Mouse (Mus musculus): ENCODE data around the gene Dcaf11. TPM values are rescaled to one million over a fixed set of nuclear protein-coding genes. Genes with fewer than 3 reads are reported as not detected.

The Dcaf11 gene
- polyA plus RNA-seq, 1 experiment from 2014 or later = 68.0 TPM

GRCm38 (mm10) chr14:55544334-55544733, 15.5 kb upstream of the Dcaf11 start:
- H3K27ac ChIP-seq (replicated peaks; ENCODE audit: low read depth, low read length) = no peak overlapping the region
- H3K4me3 ChIP-seq (ENCODE audit: low read depth, low read length) = no peak overlapping the region
- H3K4me2 ChIP-seq (ENCODE audit: low read depth, severe bottlenecking) = no peak overlapping the region
- no peak overlapping the region for H3K9ac ChIP-seq (ENCODE audit: low read length)
- DNase-seq (ENCODE audit: low spot score) (no peak), ATAC-seq (ENCODE audit: insufficient number of reproducible peaks, low FRiP score, low TSS enrichment, low read depth) (no peak)
- H3K36me3 ChIP-seq (ENCODE audit: control insufficient read depth, insufficient read depth, low read length) = peaks cover 11% of the 10 kb centered on the region; the same call in 1 of the 2 replicates
- H3K27me3 ChIP-seq (ENCODE audit: control insufficient read depth, insufficient read depth, low read length) = no peaks in the 10 kb centered on the region
- peaks cover 8% of the 10 kb centered on the region for H3K4me1 ChIP-seq (ENCODE audit: control insufficient read depth, insufficient read depth, low read length)
- H3K9me3 ChIP-seq (ENCODE audit: control insufficient read depth, low read length) = no peaks in the 10 kb centered on the region
- WGBS = 92% methylated on average over 9 of the region's 9 CpGs

GRCm38 (mm10) chr14:55550191-55550590, 9.6 kb upstream of the Dcaf11 start:
- ATAC-seq (ENCODE audit: insufficient number of reproducible peaks, low FRiP score, low TSS enrichment, low read depth) = no peak
- no peaks in the 10 kb centered on the region for H3K4me1 ChIP-seq (ENCODE audit: control insufficient read depth, insufficient read depth, low read length)
- no peak overlapping the region for H3K27ac ChIP-seq (replicated peaks; ENCODE audit: low read depth, low read length)
- H3K4me2 ChIP-seq (ENCODE audit: low read depth, severe bottlenecking) = no peak overlapping the region
- no peaks in the 10 kb centered on the region for H3K27me3 ChIP-seq (ENCODE audit: control insufficient read depth, insufficient read depth, low read length)
- no peak overlapping the region for H3K4me3 ChIP-seq (ENCODE audit: low read depth, low read length)
- no peak for DNase-seq (ENCODE audit: low spot score)
- WGBS = 92% methylated on average over 6 of the region's 6 CpGs
- H3K36me3 ChIP-seq (ENCODE audit: control insufficient read depth, insufficient read depth, low read length) = peaks cover 8% of the 10 kb centered on the region; the same call in 1 of the 2 replicates
- no peaks in the 10 kb centered on the region for H3K9me3 ChIP-seq (ENCODE audit: control insufficient read depth, low read length)
- H3K9ac ChIP-seq (ENCODE audit: low read length) = no peak overlapping the region

GRCm38 (mm10) chr14:55551347-55551746, 8.5 kb upstream of the Dcaf11 start:
- H3K9me3 ChIP-seq (ENCODE audit: control insufficient read depth, low read length) = no peaks in the 10 kb centered on the region
- no peak for ATAC-seq (ENCODE audit: insufficient number of reproducible peaks, low FRiP score, low TSS enrichment, low read depth)
- H3K4me2 ChIP-seq (ENCODE audit: low read depth, severe bottlenecking) = no peak overlapping the region
- no peak overlapping the region for H3K27ac ChIP-seq (replicated peaks; ENCODE audit: low read depth, low read length)
- no peaks in the 10 kb centered on the region for H3K4me1 ChIP-seq (ENCODE audit: control insufficient read depth, insufficient read depth, low read length)
- no peak for DNase-seq (ENCODE audit: low spot score)
- no peaks in the 10 kb centered on the region for H3K27me3 ChIP-seq (ENCODE audit: control insufficient read depth, insufficient read depth, low read length)
- no peak overlapping the region for H3K4me3 ChIP-seq (ENCODE audit: low read depth, low read length)
- peaks cover 8% of the 10 kb centered on the region; the same call in 1 of the 2 replicates for H3K36me3 ChIP-seq (ENCODE audit: control insufficient read depth, insufficient read depth, low read length)
- H3K9ac ChIP-seq (ENCODE audit: low read length) = no peak overlapping the region
- WGBS = 72% methylated on average over 5 of the region's 5 CpGs

GRCm38 (mm10) chr14:55551794-55552193, 8.0 kb upstream of the Dcaf11 start:
- no peaks in the 10 kb centered on the region for H3K27me3 ChIP-seq (ENCODE audit: control insufficient read depth, insufficient read depth, low read length)
- no peak overlapping the region for H3K27ac ChIP-seq (replicated peaks; ENCODE audit: low read depth, low read length)
- DNase-seq (ENCODE audit: low spot score) (no peak), ATAC-seq (ENCODE audit: insufficient number of reproducible peaks, low FRiP score, low TSS enrichment, low read depth) (no peak)
- no peak overlapping the region for H3K9ac ChIP-seq (ENCODE audit: low read length)
- H3K4me2 ChIP-seq (ENCODE audit: low read depth, severe bottlenecking) = no peak overlapping the region
- no peaks in the 10 kb centered on the region for H3K9me3 ChIP-seq (ENCODE audit: control insufficient read depth, low read length)
- H3K36me3 ChIP-seq (ENCODE audit: control insufficient read depth, insufficient read depth, low read length) = peaks cover 8% of the 10 kb centered on the region; the same call in 1 of the 2 replicates
- H3K4me3 ChIP-seq (ENCODE audit: low read depth, low read length) = no peak overlapping the region
- WGBS = 94% methylated on average over 8 of the region's 8 CpGs
- no peaks in the 10 kb centered on the region for H3K4me1 ChIP-seq (ENCODE audit: control insufficient read depth, insufficient read depth, low read length)

GRCm38 (mm10) chr14:55554635-55555034, 5.2 kb upstream of the Dcaf11 start:
- no peak overlapping the region for H3K27ac ChIP-seq (replicated peaks; ENCODE audit: low read depth, low read length)
- H3K9ac ChIP-seq (ENCODE audit: low read length) = no peak overlapping the region
- no peak for DNase-seq (ENCODE audit: low spot score)
- H3K4me3 ChIP-seq (ENCODE audit: low read depth, low read length) = no peak overlapping the region
- H3K4me1 ChIP-seq (ENCODE audit: control insufficient read depth, insufficient read depth, low read length) = no peaks in the 10 kb centered on the region
- no peak for ATAC-seq (ENCODE audit: insufficient number of reproducible peaks, low FRiP score, low TSS enrichment, low read depth)
- H3K27me3 ChIP-seq (ENCODE audit: control insufficient read depth, insufficient read depth, low read length) = no peaks in the 10 kb centered on the region
- no peaks in the 10 kb centered on the region for H3K36me3 ChIP-seq (ENCODE audit: control insufficient read depth, insufficient read depth, low read length)
- no peak overlapping the region for H3K4me2 ChIP-seq (ENCODE audit: low read depth, severe bottlenecking)
- no peaks in the 10 kb centered on the region for H3K9me3 ChIP-seq (ENCODE audit: control insufficient read depth, low read length)

- H3K9ac ChIP-seq (ENCODE audit: low read length) = no peak overlapping the region
- no peak overlapping the region for H3K4me3 ChIP-seq (ENCODE audit: low read depth, low read length)
- no peaks in the 10 kb centered on the region for H3K9me3 ChIP-seq (ENCODE audit: control insufficient read depth, low read length)
- no peaks in the 10 kb centered on the region for H3K27me3 ChIP-seq (ENCODE audit: control insufficient read depth, insufficient read depth, low read length)
- no peak overlapping the region for H3K4me2 ChIP-seq (ENCODE audit: low read depth, severe bottlenecking)
- no peaks in the 10 kb centered on the region for H3K36me3 ChIP-seq (ENCODE audit: control insufficient read depth, insufficient read depth, low read length)
- DNase-seq (ENCODE audit: low spot score) (no peak), ATAC-seq (ENCODE audit: insufficient number of reproducible peaks, low FRiP score, low TSS enrichment, low read depth) (no peak)
- no peaks in the 10 kb centered on the region for H3K4me1 ChIP-seq (ENCODE audit: control insufficient read depth, insufficient read depth, low read length)
- no peak overlapping the region for H3K27ac ChIP-seq (replicated peaks; ENCODE audit: low read depth, low read length)
- 85% methylated on average over 3 of the region's 3 CpGs for WGBS
Observed at GRCm38 (mm10) chr14:55555788-55556187, 4.0 kb upstream of the Dcaf11 start.

- Histone ChIP-seq H3K9me3 (ENCODE audit: control insufficient read depth, low read length) (no peaks in the 10 kb centered on the region), H3K4me1 (ENCODE audit: control insufficient read depth, insufficient read depth, low read length) (peaks cover 4% of the 10 kb centered on the region; the same call in 1 of the 2 replicates), H3K36me3 (ENCODE audit: control insufficient read depth, insufficient read depth, low read length) (no peaks in the 10 kb centered on the region), H3K9ac (ENCODE audit: low read length) (no peak overlapping the region), H3K4me3 (ENCODE audit: low read depth, low read length) (no peak overlapping the region), H3K4me2 (ENCODE audit: low read depth, severe bottlenecking) (no peak overlapping the region), H3K27me3 (ENCODE audit: control insufficient read depth, insufficient read depth, low read length) (no peaks in the 10 kb centered on the region), H3K27ac (replicated peaks; ENCODE audit: low read depth, low read length) (no peak overlapping the region)
- ATAC-seq (ENCODE audit: insufficient number of reproducible peaks, low FRiP score, low TSS enrichment, low read depth) = no peak
- WGBS = 24% methylated on average over 5 of the region's 5 CpGs
- peak; percentile 77 for DNase-seq (ENCODE audit: low spot score)
Observed at GRCm38 (mm10) chr14:55557003-55557402, 2.8 kb upstream of the Dcaf11 start.

- Histone ChIP-seq H3K4me1 (ENCODE audit: control insufficient read depth, insufficient read depth, low read length) (peaks cover 4% of the 10 kb centered on the region; the same call in 1 of the 2 replicates), H3K9me3 (ENCODE audit: control insufficient read depth, low read length) (no peaks in the 10 kb centered on the region), H3K4me3 (ENCODE audit: low read depth, low read length) (no peak overlapping the region), H3K27ac (replicated peaks; ENCODE audit: low read depth, low read length) (no peak overlapping the region), H3K9ac (ENCODE audit: low read length) (no peak overlapping the region), H3K4me2 (ENCODE audit: low read depth, severe bottlenecking) (no peak overlapping the region), H3K36me3 (ENCODE audit: control insufficient read depth, insufficient read depth, low read length) (no peaks in the 10 kb centered on the region), H3K27me3 (ENCODE audit: control insufficient read depth, insufficient read depth, low read length) (no peaks in the 10 kb centered on the region)
- 94% methylated on average over 3 of the region's 3 CpGs for WGBS
- DNase-seq (ENCODE audit: low spot score) = no peak
- ATAC-seq (ENCODE audit: insufficient number of reproducible peaks, low FRiP score, low TSS enrichment, low read depth) = no peak
Observed at GRCm38 (mm10) chr14:55557587-55557986, 2.2 kb upstream of the Dcaf11 start.

Data from limb, embryonic 11.5 days (tissue).